Mouse (Mus musculus) left cerebral cortex, adult 8-10 months (tissue): Measurements from ENCODE around the gene Mitd1. TPM values are rescaled to one million over a fixed set of nuclear protein-coding genes. Genes with fewer than 3 reads are reported as not detected.

Experiments used
- DNase-seq, 2 experiments: peaks; one replicate each; pipeline ENCODE4 v3.0.0; 2022; ENCODE audit warnings: low spot score in 2 of 2
- total RNA-seq, 4 experiments: library from RNA; stranded (reverse); gene quantifications; 2 replicates each; pipeline ENCODE4 v1.2.4; 2022

Mitd1 gene
- total RNA-seq, result 10 to 100 TPM in 2 of 4 experiments, 1 to 10 TPM in 2; 7.4 to 11.8 (median 9.4) TPM

DNA sequence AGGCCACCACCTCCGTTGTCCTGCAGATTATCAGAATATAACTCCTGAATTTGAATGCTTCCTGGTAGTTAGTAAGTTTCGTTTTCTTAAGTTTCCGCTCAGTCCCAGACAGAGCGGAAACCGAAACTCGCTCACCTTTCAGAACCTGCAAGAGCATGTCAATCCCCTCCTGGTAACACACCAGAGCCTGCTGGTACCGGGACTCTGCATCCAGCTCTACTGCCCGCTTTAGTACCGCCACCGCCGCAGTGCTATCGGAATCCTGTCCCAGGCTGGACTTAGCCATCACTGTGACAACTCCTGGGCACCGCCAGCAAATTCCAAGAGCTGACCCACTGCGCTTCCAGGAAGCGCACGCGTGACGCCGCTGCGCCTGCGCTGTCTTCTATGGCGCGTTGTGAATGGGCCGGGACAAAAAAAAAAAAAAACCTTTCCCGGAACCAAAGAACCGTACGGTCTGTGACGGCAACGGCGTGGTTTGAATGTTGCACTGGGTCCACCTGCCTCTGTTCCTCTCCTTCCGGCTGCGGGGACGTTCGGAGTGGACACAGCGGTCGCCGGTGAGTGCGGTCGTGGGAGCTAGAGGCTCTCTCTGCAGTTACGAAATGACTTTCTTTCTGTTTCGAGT is at the start of gene Mitd1, which contains the start of gene Mrpl30:
Mitd1 (minus strand) TSS at position 387 of the 628 bp plus-strand sequence.
Mrpl30 (plus strand) TSS at position 453 of the 628 bp plus-strand sequence.
- peak; percentile 82 to 91 for DNase-seq

DNA sequence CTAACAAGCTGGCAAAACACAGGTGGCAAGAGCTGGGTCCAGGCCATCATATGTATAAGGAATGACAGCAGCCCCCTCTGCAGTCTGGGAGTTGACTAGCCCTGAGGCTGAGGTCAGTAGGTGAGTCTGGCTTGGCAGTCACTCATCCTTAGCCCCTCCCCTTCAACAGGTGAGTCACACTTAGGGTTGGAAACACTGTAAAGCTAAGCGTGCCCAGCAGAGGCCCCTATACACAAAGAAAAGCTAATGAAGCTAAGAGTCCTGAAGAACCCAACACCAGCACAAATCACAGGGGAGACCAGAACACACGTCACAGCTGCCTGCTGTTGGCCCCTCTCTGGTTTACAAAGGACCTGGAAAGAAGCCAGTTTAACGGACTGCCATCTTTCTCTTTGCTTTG is 41.6 kb upstream of the Mitd1 start:
- DNase-seq, result no peak

DNA sequence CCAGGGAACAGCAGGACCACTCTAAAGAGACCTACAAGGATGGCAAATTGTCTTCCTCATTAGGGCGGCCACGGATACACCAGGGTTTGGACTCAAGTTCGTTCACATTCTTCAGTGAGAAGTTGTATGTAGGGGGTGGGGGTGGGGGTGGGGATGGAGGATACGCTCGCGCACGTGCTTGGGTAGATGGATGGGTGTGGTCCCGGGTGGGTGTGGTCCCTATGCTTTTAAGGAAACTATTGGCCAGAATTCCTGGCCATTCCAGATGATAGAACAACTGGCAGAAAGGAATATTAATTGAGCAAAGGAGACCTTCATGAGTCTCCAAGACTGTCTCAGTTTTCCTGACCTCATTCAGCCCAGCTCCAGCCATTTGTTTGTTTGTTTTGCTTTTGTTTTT is 35.8 kb upstream of the Mitd1 start:
- no peak for DNase-seq

DNA sequence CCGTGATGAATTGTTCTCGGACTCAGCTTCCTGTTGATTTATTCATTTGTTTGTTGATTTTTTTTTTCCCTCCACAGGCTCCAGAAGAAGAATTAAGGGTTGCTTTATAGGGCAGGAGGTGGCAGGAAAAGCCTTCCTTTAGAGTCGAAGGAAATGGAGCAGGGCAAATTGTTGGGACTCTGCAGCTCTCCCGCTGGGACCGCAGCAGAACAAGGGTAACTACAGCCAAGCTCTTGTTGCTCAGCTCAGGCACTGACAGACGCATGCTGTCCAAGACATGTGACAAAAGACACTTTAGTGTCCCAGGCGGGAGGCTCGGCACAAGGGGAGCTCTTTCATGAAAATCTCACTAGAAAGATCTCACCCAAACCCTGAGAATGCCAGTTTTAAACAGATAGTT is 32.3 kb upstream of the Mitd1 start:
- no peak for DNase-seq

DNA sequence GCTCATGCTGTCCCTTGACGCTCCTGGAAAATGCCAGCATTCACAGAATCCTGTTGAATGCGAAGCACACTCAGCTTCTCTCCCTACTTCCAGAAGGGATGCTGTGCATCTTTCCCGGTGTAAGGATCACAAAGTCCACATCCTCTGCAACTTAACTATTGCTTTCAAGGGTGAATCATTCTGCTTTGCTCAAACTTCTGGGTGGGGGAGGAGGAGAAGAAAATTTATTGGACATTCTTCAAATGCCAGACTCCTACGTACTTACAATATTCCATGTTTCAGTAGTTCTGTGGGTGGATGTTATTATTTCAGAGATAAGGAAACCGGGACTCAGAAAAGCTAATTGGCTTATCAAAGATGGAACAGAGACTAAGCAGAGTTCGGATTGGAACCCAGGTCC is 27.9 kb upstream of the Mitd1 start:
- no peak for DNase-seq

DNA sequence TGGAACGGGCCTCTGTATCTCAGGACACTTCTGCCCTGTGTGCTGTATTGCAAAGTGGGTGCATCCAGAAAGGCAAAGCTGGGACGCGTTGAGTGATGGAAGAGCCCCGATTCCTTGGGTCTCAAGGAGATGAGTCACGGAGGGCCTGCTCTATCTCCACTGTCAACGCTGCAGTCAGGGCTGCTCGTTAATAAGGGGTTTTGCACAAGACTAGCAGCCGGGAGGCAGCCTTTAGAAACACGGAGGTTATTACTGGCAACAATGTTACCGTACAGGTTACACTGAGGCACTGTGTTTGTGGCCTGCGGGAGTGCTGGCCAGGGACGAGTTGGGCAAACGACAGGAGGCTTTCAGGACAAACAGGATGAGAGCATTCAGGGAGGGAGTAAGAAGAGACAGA is 27.5 kb upstream of the Mitd1 start:
- DNase-seq, result no peak

DNA sequence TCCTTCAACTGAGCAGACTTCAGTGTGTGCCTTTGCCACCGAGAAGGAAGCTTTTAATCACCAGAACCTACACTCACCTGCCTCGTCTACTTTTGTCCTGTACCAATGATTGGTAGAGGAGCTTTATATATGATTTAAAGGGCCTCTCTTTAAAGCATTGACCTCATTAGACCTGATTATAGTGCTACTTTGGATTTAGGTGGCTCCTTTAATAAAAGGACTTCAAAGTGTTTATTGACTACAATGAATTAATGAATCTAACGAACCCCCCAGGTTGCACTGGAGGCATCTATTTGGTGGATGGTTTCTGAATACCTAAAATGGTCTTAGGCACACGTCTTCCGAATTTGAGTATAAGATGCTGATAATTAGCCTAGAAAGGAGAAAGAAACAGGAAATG is 26.2 kb upstream of the Mitd1 start, which contains the start of gene Lyg2:
Lyg2 (minus strand) TSS at position 101 of the 400 bp plus-strand sequence.
- DNase-seq, result no peak

DNA sequence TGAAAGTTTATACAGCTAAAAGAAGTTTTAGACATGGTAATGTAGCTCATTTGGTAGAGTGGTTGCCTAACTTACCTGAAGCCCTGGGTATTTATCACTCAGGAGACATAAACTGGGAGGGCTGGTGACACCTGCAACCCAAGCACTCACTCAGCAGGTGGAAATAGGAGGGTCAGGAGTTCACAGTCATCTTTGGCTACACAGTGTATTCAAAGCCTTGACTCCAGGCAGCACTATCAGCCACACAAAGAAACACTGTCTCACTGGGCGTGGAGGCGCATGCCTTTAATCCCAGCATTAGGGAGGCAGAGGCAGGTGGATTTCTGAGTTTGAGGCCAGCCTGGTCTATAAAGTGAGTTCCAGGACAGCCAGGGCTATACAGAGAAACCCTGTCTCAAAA is 22.5 kb upstream of the Mitd1 start:
- no peak for DNase-seq

DNA sequence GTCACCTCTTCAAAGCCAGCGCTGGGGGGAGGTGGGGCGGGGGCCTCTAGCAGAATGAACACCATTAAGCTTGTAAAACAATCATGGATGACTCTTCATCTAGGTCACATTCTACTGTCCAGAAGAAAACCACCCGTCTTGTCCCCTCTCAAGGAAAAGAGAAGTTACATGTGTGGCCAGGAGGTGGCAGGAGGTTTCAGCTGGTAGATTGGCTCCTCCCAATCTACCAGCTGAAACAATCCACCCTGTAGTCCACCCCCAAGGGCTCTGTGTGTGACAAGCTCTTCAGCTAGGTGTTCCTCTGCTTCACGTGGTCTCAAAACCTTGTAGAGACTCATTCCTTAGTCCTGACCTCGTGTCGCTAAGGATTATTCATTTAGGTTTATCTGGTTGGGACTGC is 13.0 kb upstream of the Mitd1 start:
- DNase-seq, result no peak

DNA sequence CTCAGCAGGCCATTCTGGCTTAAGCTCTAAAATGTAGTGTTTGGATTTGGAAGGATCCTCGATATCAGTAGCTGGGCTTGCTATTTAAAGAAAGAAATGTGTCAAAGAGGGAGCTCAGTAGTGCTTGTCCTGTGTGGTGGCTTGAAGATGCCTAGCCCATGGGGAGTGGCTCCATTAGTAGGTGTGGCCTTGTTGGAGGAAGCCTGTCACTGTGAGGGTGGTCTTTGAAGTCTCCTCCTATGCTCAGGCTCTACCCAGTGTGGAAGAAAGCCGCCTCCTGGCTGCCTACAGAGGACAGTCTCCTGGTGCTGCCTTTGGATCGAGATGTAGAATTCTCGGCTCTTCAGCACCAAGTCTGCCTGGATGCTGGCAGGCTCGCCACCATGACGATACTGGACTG is 10.1 kb upstream of the Mitd1 start:
- DNase-seq, result no peak

DNA sequence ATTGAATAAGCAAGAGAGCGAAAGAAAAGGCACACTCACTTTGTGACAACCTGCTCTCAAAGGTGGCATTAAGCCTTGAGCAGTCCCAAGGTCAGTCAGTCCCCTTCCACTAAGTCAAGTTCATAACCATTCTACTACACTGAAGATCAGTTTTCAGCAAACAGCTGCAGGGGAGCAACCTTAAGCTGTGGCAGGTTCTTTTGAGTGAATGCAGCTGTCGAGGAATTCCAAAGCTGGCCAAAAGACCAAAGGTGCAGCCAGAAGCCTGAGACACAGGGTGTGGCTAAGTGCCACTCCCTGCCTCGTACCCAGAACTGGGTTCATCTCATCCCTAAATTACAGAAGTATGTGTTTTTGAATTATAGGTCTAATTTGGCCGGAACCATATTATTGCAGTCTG is 9.6 kb upstream of the Mitd1 start:
- no peak for DNase-seq

DNA sequence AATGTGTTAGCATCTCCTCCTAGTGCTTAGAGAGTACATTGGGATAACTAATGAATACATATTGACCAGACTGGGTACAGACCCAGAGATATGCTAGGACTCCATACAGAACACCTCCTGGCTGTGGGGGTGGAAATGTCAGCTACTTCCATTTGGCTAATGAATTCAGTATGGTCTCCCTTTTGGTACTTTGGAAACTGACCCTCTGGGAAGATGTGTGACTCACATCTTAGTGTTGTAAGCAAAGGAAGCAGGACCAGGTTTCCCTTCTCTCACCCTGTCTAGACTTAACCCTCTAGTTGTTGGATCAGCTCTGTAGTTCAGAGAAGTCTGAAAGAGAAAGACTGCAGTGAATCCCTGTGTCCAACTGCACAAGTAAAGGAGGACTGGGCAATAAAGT is 4.4 kb upstream of the Mitd1 start:
- no peak for DNase-seq

DNA sequence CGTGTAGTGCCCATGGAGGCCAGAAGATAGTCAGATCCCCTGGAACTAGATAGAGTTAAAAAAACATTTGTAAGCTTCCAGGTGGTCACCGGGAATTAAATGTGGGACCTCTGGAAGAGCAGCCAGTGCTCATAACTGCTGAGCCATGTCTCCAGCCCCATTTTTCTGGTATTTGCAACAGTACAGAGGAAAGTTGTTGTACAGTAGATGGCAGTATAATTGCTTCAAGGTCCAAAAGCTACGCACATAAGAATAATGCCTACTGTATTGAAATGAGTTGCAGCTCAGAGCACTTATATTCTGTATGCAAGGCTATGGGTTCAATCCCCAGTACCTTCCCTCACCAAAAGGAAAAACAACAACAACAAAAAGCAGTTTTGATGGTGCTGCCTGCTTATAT is 1.2 kb upstream of the Mitd1 start:
- no peak for DNase-seq

DNA sequence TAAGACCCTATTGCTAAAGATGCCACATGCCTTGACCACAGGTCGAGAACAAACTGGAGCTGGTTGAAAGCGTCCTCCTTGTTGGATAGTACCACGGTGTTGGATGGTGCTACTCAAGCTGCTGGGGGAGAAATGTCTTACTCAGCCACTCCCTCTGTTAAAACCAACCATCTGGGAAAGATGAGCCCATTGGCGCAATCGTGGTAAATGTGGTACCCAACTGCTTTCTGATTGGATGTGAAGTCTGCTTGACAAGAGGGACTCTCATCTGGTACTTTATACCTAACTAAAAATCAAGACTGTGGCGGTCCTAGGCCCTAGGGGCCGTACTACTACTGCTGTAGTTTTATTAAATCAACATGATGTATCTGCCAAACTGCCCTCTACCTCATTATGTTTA is 1.0 kb downstream of the Mitd1 start:
- no peak for DNase-seq

DNA sequence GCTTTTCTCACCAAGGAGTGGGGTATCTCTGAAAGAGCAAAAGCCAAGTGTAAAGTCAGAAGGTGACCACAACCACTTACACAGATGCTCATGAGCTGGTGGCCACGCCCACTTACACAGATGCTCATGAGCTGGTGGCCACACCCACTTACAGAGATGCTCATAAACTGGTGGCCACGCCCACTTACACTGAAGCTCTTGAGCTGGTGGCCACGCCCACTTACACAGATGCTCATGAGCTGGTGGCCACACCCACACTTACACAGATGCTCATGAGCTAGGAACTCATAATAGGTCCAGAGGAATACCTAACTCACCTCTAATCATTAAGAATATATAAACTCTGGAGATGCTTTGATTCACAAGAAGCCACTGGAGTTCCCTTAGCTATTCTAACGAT is 5.8 kb downstream of the Mitd1 start:
- no peak for DNase-seq

DNA sequence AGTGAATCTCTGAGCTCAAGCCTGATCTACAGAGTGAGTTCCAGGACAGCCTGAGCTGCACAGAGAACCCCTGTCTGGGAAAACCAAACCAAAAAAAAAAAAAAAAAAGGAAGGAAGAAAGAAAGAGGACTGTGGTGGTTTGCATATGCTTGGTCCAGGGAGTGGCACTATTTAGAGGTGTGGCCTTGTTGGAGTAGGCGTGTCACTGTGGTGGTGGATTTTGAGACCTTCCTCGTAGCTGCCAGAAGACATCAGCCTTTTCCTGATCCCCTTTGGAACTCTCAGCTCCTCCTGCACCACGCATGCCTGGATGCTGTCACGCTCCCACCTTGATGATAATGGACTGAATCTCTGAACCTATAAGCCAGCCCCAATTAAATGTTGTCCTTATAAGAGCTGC is 6.8 kb downstream of the Mitd1 start:
- no peak for DNase-seq

DNA sequence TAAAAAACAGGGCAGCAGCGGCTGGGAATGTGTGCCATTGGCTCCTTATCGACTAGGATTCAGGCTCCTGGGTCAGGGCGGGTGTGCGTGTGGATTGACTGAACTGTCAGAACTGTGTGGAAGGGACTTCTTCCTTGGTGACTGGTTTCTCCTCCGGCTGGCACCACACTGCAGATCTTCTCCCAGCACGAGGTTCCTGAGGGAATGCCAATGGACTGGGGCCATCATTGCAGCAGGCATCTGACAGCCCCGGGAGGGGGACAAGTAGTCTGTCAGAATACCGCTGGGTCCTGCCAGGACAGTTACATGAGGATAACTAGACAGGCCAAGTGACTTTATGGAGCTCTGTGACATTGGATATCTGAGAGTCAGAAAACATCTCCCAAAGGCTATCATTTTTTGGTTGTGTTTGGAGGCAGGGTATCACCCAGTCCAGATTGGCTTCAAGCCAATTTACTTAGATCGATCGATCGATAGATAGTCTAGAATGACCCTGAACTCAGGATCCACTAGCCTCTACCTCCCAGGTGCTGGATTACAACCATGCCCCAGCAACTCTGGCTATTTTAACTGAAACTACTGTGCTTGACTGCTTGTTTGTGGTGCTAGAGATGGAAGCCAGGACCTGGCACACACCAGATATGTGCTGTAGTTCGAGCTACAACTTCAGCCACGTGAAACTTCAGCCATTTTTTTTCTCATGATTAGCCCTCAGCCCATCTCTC is 12.3 kb downstream of the Mitd1 start:
- no peak for DNase-seq

DNA sequence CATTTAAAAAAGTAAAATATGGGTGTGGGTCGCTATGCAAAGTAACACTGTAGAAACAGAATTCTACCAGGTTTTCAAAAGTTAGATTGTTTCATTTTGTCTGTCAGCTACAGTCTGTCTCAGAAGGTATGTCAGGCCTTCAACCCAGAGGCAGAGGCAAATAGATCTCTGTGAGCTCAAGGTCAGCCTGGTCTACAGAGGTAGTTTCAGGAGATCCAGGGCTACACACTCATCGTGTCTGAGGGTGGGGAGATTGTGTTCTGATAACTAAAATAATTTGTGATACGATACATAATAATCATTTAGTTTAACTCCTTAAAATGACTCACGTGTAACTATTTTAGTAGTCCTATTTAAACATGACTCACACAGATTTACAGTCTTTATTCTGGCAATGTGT is 17.1 kb downstream of the Mitd1 start:
- DNase-seq, result no peak

DNA sequence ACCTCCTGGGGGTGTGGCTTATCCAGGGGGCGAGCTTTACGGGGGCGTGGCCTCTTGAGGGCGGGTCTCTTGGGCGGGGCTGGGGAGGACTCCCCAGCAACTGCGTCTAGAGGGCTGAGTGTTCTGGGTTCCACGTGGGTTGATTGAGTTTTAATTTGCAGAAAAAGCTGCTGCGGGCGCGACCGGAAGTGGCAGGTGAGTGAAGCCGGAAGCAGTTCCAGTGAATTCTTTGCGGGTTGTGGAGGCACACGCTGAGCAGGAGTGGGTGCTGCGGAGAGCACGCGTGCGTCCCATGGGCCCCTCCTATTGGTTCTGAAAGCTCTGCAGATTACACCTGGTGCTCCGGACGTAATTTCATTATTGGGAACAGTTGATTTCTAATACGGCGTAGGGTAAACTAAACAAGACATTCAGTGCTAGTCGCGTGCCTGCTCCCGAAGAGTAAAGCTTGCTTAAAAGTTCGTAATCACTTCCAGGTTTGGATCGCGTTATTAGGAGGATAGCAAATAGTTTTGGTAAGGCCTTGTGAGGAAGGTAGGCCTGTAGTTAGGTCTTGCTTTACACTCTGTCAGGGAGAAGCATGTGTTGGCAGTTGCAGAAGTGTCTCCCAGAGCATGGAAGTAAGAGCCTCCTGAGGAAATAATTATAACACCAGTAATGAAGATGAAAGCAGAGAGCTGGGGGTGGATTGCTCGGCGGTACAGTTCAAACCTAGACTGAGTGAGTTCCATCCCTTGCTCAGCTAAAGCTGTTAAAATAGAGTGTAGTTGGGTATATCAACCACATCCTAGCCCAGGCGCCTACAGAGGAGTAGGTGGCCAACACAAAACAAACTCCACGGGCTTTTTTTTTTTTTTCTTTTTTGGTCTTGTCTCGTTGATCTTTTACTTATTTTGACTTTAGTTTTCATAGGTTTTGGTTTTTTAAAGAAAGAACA is 17.8 kb downstream of the Mitd1 start:
- peak; percentile 64 to 84 for DNase-seq

DNA sequence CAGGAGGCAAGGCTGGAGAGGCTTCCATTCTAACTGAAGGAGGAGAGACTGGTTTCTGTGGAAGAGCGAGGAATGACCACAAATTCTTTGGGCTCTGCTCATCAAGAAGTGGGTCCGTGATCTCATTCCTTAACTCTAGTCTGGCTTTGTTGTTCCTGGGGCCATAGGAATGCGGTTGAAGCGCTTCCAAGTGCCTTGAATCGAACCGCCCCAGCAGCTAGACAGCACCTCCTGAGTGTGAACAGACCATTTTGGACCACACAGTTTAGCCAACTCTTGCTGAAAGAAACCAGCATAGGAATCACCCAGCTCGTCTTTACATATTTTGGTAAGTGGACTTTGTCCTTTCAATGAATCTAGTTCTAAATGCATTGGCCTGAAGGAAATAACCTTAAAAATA is 18.5 kb downstream of the Mitd1 start, which contains the start of gene Lipt1:
Lipt1 (plus strand) TSS at position 35 of the 400 bp plus-strand sequence.
- DNase-seq, result no peak

DNA sequence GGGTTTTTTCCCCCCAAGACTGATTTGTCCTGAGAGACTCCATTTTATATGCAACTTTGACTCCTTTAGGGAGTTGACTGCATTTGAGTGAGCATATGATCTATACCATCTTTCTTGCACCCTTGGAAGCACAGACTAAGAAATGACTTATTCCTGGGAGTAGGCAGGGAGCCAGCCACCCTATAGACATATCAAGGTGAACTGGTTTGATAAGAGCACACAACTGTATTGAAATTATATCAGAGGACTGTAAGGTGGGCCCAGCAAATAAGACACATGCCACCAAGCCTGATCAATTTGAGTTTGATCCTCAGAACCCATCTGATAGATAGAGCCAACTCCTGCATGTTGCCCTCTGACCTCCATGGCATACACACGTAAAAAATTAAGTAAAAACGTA is 20.8 kb downstream of the Mitd1 start:
- DNase-seq, result no peak

DNA sequence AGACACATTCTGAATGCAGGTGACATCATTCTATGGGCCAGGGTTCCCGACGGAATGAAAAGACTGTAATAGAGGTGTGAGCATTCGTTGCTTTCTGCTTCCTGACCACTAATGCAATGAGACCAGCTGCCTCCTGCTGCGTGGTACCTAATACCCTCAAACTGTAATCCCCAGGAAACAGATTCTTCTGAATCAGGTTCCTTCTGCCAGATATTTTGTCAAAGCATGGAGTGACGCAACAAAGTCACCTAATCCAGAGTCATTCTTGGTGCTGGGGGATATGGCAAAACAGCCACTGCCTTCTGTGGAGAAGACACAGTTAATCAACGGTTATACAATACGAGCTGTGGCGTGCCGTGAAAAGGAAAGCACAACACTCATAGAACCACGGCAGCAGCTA is 21.6 kb downstream of the Mitd1 start:
- DNase-seq, result no peak
